Mouse (Mus musculus): Measurements from ENCODE around the gene Gm7970.
"Not testable (repeated sequence)": the region's sequence is repeated elsewhere in the genome, so short reads cannot be mapped to it uniquely, and the experiment has no call there.

The Gm7970 gene

GRCm38 (mm10) chr14:41555483-41555882, at the start of gene Gm7970:
Gm7970 (minus strand) TSS chr14:41555583.
- DNase-seq (ENCODE audit: low read depth): not testable (repeated sequence)

- not testable (repeated sequence) for DNase-seq (ENCODE audit: low read depth)
Observed at GRCm38 (mm10) chr14:41600935-41601334, 45.6 kb upstream of the Gm7970 start.

GRCm38 (mm10) chr14:41586346-41586745, 31.0 kb upstream of the Gm7970 start:
- not testable (repeated sequence) for DNase-seq (ENCODE audit: low read depth)

GRCm38 (mm10) chr14:41572911-41573310, 17.5 kb upstream of the Gm7970 start, which contains the start of gene 1700049E17Rik2:
1700049E17Rik2 (plus strand) TSS chr14:41573211.
- DNase-seq (ENCODE audit: low read depth): not testable (repeated sequence)

GRCm38 (mm10) chr14:41524695-41525094, 30.7 kb downstream of the Gm7970 start:
- not testable (repeated sequence) for DNase-seq (ENCODE audit: low read depth)

GRCm38 (mm10) chr14:41520683-41521082, 34.7 kb downstream of the Gm7970 start:
- not testable (repeated sequence) for DNase-seq (ENCODE audit: low read depth)

Data from 416B (cell line).